Mouse (Mus musculus): ENCODE measurements around the gene Rpa3. TPM values are rescaled to one million over a fixed set of nuclear protein-coding genes. Genes with fewer than 3 reads are reported as not detected.

The Rpa3 gene
- polyA plus RNA-seq, 1 experiment from 2014 or later: 187 TPM

Other genes with a start within 250 kb of the Rpa3 start
- 0.10 TPM in 1 of 2 replicates, not detected in the other for gene Col28a1, start 66.6 kb downstream of the Rpa3 start, polyA plus RNA-seq (2016; fragmentation: Nextera tagmentation; extraction: Ambion mirVana)
- gene Mios, start 50.0 kb downstream of the Rpa3 start, polyA plus RNA-seq (2016; fragmentation: Nextera tagmentation; extraction: Ambion mirVana): 25.2 and 25.3 TPM in 2 replicates
- 21.2 and 22.4 TPM in 2 replicates for gene Umad1, start 115 bp upstream of the Rpa3 start, polyA plus RNA-seq (2016; fragmentation: Nextera tagmentation; extraction: Ambion mirVana)
- 18.3 and 21.0 TPM in 2 replicates for gene Gm45062, start 277 bp upstream of the Rpa3 start, polyA plus RNA-seq (2016; fragmentation: Nextera tagmentation; extraction: Ambion mirVana)

All from forebrain, embryonic 12.5 days (tissue).